Mouse (Mus musculus) hindbrain, postnatal 0 days (tissue): Measurements from ENCODE around the gene Atp8a2. TPM values are rescaled to one million over a fixed set of nuclear protein-coding genes. Genes with fewer than 3 reads are reported as not detected.

Experiments used
- ATAC-seq: fragments of 200-750 bp; cut with Nextera tagmentation; 2 replicates; pipeline ENCODE4 v1.8.0; 2017; ENCODE audit warnings: mild to moderate bottlenecking, moderate TSS enrichment, moderate library complexity
- DNase-seq: peaks from one replicate; pipeline ENCODE4 v3.0.0-alpha.2; 2015; ENCODE audit warnings: low spot score
- H3K27ac ChIP-seq: fragments of 300-500 bp; sonication (generic); 2 replicates; pipeline ENCODE4 v1.5.1; 2014; ENCODE audit warnings: mild to moderate bottlenecking
- H3K27me3 ChIP-seq: fragments of 300-500 bp; sonication (generic); 2 replicates; pipeline ENCODE4 v1.6.1; 2014; ENCODE audit warnings: low read length, mixed read lengths; ENCODE audit not compliant: insufficient read depth
- H3K36me3 ChIP-seq: fragments of 300-500 bp; sonication (generic); 2 replicates; pipeline ENCODE4 v1.6.1; 2014; ENCODE audit warnings: low read length, mixed read lengths; ENCODE audit not compliant: insufficient read depth
- H3K4me1 ChIP-seq: fragments of 300-500 bp; sonication (generic); 2 replicates; pipeline ENCODE4 v1.6.1; 2014; ENCODE audit warnings: antibody characterized with exemption, low read length, mixed read lengths; ENCODE audit not compliant: insufficient read depth
- H3K4me2 ChIP-seq: fragments of 300-500 bp; sonication (generic); 2 replicates; pipeline ENCODE4 v1.6.1; 2014; ENCODE audit warnings: low read depth, mild to moderate bottlenecking, low read length, moderate library complexity, mixed read lengths
- H3K4me3 ChIP-seq: fragments of 300-500 bp; sonication (generic); 2 replicates; pipeline ENCODE4 v1.5.1; 2014; ENCODE audit warnings: low read length
- H3K9ac ChIP-seq: fragments of 300-500 bp; sonication (generic); replicated peaks from 2 replicates; pipeline ENCODE4 v1.6.1; 2014; ENCODE audit warnings: mild to moderate bottlenecking, low read length, moderate library complexity, mixed read lengths
- H3K9me3 ChIP-seq: fragments of 300-500 bp; sonication (generic); 2 replicates; pipeline ENCODE4 v1.6.1; 2016; ENCODE audit warnings: low read length, mixed read lengths
- CTCF ChIP-seq: IDR thresholded peaks from 2 replicates; pipeline ENCODE4 v1.5.1; 2016; ENCODE audit warnings: antibody characterized with exemption, control low read depth, low read depth
- WGBS: fragments of 180-500 bp; shearing (Covaris S2); extraction: QIAGEN DNeasy Blood & Tissue Kit; methylation state at CpG from one replicate; pipeline ENCODE4 v1.1.7; 2014; 5-methylcytosine and 5-hydroxymethylcytosine counted together
- polyA plus RNA-seq: library from polyadenylated mRNA; unstranded; fragments of >200 nt; fragmentation: Nextera tagmentation; extraction: Ambion mirVana; gene quantifications from 2 replicates; pipeline ENCODE4 v1.2.1, GENCODE M21; 2015
- total RNA-seq: library from RNA; depleted of rRNA; stranded (reverse); fragments of >200 nt; gene quantifications from 2 replicates; pipeline ENCODE4 v1.2.3, GENCODE M21; 2014

Atp8a2 gene
- total and polyA plus RNA-seq, 2 experiments from 2014 or later = 29.1 to 41.7 TPM

- no peak for TF ChIP-seq CTCF
- peak overlapping the region; percentile 56; the same call in 1 of the 2 replicates for H3K27ac ChIP-seq
Observed at GRCm38 (mm10) chr14:60086808-60087725, 109.9 kb downstream of the Atp8a2 start.

GRCm38 (mm10) chr14:60086254-60086807, 110.6 kb downstream of the Atp8a2 start:
- peak overlapping the region; percentile 52 for H3K4me3 ChIP-seq
- no peak for TF ChIP-seq CTCF
- ATAC-seq = peak; percentile 67; the same call in 1 of the 2 replicates
- peak overlapping the region; percentile 58 for H3K9ac ChIP-seq
- DNase-seq = peak; percentile 13
- H3K9me3 ChIP-seq = no peaks in the 10 kb centered on the region
- H3K27ac ChIP-seq = peak overlapping the region; percentile 26; the same call in 1 of the 2 replicates
- WGBS = 3% methylated on average over 21 of the region's 21 CpGs
- H3K27me3 ChIP-seq = no peaks in the 10 kb centered on the region
- H3K4me2 ChIP-seq = peak overlapping the region; percentile 74
- H3K36me3 ChIP-seq = no peaks in the 10 kb centered on the region
- H3K4me1 ChIP-seq = no peaks in the 10 kb centered on the region

More at GRCm38 (mm10) chr14:60086808-60087725, 109.9 kb downstream of the Atp8a2 start:
- H3K9ac ChIP-seq = peak overlapping the region; percentile 58
- no peaks in the 10 kb centered on the region for H3K9me3 ChIP-seq
- no peaks in the 10 kb centered on the region for H3K36me3 ChIP-seq
- WGBS = 12% methylated on average over 32 of the region's 33 CpGs
- ATAC-seq (peak; percentile 93), DNase-seq (peak; percentile 84)
- H3K4me1 ChIP-seq = no peaks in the 10 kb centered on the region
- peak overlapping the region; percentile 52 for H3K4me3 ChIP-seq
- peak overlapping the region; percentile 74 for H3K4me2 ChIP-seq
- H3K27me3 ChIP-seq = no peaks in the 10 kb centered on the region

- H3K9ac ChIP-seq = no peak overlapping the region
- no peaks in the 10 kb centered on the region for H3K27me3 ChIP-seq
- no peak for ATAC-seq
- H3K36me3 ChIP-seq = no peaks in the 10 kb centered on the region
- no peaks in the 10 kb centered on the region for H3K4me1 ChIP-seq
- no peak overlapping the region for H3K27ac ChIP-seq
- DNase-seq = peak; percentile 8
- H3K9me3 ChIP-seq = no peaks in the 10 kb centered on the region
- H3K4me2 ChIP-seq = no peak overlapping the region
- TF ChIP-seq CTCF = no peak
- H3K4me3 ChIP-seq = no peak overlapping the region
- 63% methylated on average over 8 of the region's 8 CpGs for WGBS
Observed at GRCm38 (mm10) chr14:60082771-60083170, 114.2 kb downstream of the Atp8a2 start.

- H3K4me1 ChIP-seq = no peaks in the 10 kb centered on the region
- TF ChIP-seq CTCF = no peak
- H3K27ac ChIP-seq = no peak overlapping the region
- H3K36me3 ChIP-seq = no peaks in the 10 kb centered on the region
- H3K4me3 ChIP-seq = no peak overlapping the region
- no peak for DNase-seq
- WGBS = 92% methylated on average over 4 of the region's 4 CpGs
- no peaks in the 10 kb centered on the region for H3K9me3 ChIP-seq
- H3K27me3 ChIP-seq = no peaks in the 10 kb centered on the region
- H3K4me2 ChIP-seq = no peak overlapping the region
- no peak overlapping the region for H3K9ac ChIP-seq
- ATAC-seq = no peak
Observed at GRCm38 (mm10) chr14:60072496-60072895, 124.5 kb downstream of the Atp8a2 start.

GRCm38 (mm10) chr14:60065186-60065585, 131.8 kb downstream of the Atp8a2 start:
- H3K4me2 ChIP-seq = no peak overlapping the region
- H3K36me3 ChIP-seq = no peaks in the 10 kb centered on the region
- no peak overlapping the region for H3K9ac ChIP-seq
- TF ChIP-seq CTCF = no peak
- no peak overlapping the region for H3K4me3 ChIP-seq
- ATAC-seq = no peak
- H3K27ac ChIP-seq = no peak overlapping the region
- DNase-seq = no peak
- H3K9me3 ChIP-seq = no peaks in the 10 kb centered on the region
- H3K27me3 ChIP-seq = no peaks in the 10 kb centered on the region
- no peaks in the 10 kb centered on the region for H3K4me1 ChIP-seq
- 71% methylated on average over 3 of the region's 3 CpGs for WGBS

GRCm38 (mm10) chr14:60061023-60061422, 136.0 kb downstream of the Atp8a2 start:
- Histone ChIP-seq H3K4me1 (no peaks in the 10 kb centered on the region), H3K9me3 (no peaks in the 10 kb centered on the region), H3K27ac (no peak overlapping the region), H3K9ac (no peak overlapping the region), H3K4me2 (no peak overlapping the region), H3K36me3 (no peaks in the 10 kb centered on the region), H3K27me3 (no peaks in the 10 kb centered on the region), H3K4me3 (no peak overlapping the region)
- DNase-seq (no peak), ATAC-seq (no peak)
- no peak for TF ChIP-seq CTCF
- 92% methylated on average over 3 of the region's 3 CpGs for WGBS
